Mouse (Mus musculus) megakaryocyte, embryonic 14.5 days (primary cell): Measurements from ENCODE around the gene Rnf182.

ENCODE experiments used
- FLI1 ChIP-seq: IDR thresholded peaks from 2 replicates; pipeline ENCODE4 v1.6.1; 2012; ENCODE audit warnings: low read length, inconsistent platforms, mixed read lengths
- GATA1 ChIP-seq: IDR thresholded peaks from 3 replicates; pipeline ENCODE4 v1.6.1; 2012; ENCODE audit warnings: mixed read lengths, low read length, inconsistent platforms, borderline replicate concordance

DNA sequence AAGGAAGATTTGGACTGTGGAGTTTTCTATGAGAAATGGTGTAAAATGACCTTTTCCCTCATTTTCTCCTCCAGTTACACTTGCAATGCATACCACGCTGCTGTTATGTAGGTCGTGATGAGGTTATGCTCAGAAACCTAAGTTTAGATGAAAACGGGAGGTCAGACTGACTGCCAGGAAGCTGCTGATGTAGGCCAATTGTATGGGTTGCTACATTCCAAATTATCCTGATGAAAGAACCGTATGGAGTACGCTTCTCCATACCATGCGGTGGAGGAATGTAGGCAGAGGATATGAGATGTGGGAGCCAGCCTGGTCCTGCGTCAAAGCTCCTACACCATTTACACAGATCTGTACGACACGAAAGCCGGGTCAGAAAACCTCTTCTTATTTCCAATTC lies 72.6 kb downstream of the Rnf182 start:
- TF ChIP-seq FLI1 (no peak), GATA1 (no peak)
